Mouse (Mus musculus) kidney, adult 2 months (tissue): Measurements from ENCODE around the gene Prkcsh. TPM values are rescaled to one million over a fixed set of nuclear protein-coding genes. Genes with fewer than 3 reads are reported as not detected.

Experiments used
- DNase-seq: peaks from one replicate; pipeline ENCODE4 v3.0.0; 2021
- H3K27ac ChIP-seq: fragments of 200-500 bp; 2 replicates; pipeline ENCODE4 v1.5.1; 2012; ENCODE audit warnings: low read depth, low read length, control low read depth, inconsistent platforms; ENCODE audit not compliant: insufficient read depth
- H3K27me3 ChIP-seq: fragments of 200-500 bp; replicated peaks from 2 replicates; pipeline ENCODE4 v1.6.1; 2012; ENCODE audit warnings: mild to moderate bottlenecking, moderate library complexity, low read length, inconsistent platforms; ENCODE audit not compliant: control insufficient read depth, insufficient read depth
- H3K36me3 ChIP-seq: fragments of 200-500 bp; 2 replicates; pipeline ENCODE4 v1.6.1; 2012; ENCODE audit warnings: mild to moderate bottlenecking, moderate library complexity, low read length, inconsistent platforms; ENCODE audit not compliant: control insufficient read depth, insufficient read depth
- H3K4me1 ChIP-seq: fragments of 200-500 bp; 2 replicates; pipeline ENCODE4 v1.6.1; 2011; ENCODE audit warnings: low read length; ENCODE audit not compliant: control insufficient read depth, insufficient read depth
- H3K4me3 ChIP-seq: fragments of 200-500 bp; 2 replicates; pipeline ENCODE4 v1.5.1; 2011; ENCODE audit warnings: mild to moderate bottlenecking, low read depth, low read length, control low read depth; ENCODE audit not compliant: insufficient read depth
- CTCF ChIP-seq: fragments of 200-500 bp; conservative IDR thresholded peaks from 2 replicates; pipeline ENCODE4 v1.5.1; 2011; ENCODE audit warnings: low read depth, mild to moderate bottlenecking, control low read depth, low read length, moderate library complexity, mixed read lengths; ENCODE audit not compliant: insufficient read depth, insufficient read length
- POLR2A ChIP-seq: fragments of 200-500 bp; IDR thresholded peaks from one replicate; pipeline ENCODE4 v1.6.1; 2011; ENCODE audit warnings: low read depth, low read length, control low read depth
- WGBS: fragments of 180-500 bp; shearing (Covaris S2); methylation state at CpG from one replicate; pipeline ENCODE4 v1.1.7; 2018; 5-methylcytosine and 5-hydroxymethylcytosine counted together
- polyA plus RNA-seq: library from polyadenylated mRNA; depleted of rRNA; stranded (reverse); fragments of >200 nt; gene quantifications from 2 replicates; pipeline ENCODE4 v1.2.3, GENCODE M21; 2012

Gene Prkcsh
- polyA plus RNA-seq, 1 experiment = 103 TPM

GRCm38 (mm10) chr9:21987592-21988342 is 14.8 kb upstream of the Prkcsh start:
- Histone ChIP-seq H3K27ac (peak overlapping the region; percentile 41), H3K27me3 (no peaks in the 10 kb centered on the region), H3K4me1 (peaks cover 7% of the 10 kb centered on the region), H3K4me3 (peak overlapping the region; percentile 92), H3K36me3 (no peaks in the 10 kb centered on the region)
- peak; percentile 19 for DNase-seq
- 36% methylated on average over 36 of the region's 36 CpGs for WGBS
- TF ChIP-seq POLR2A = no peak
- TF ChIP-seq CTCF = no peak

- no peaks in the 10 kb centered on the region for H3K36me3 ChIP-seq
- H3K27ac ChIP-seq = peak overlapping the region; percentile 57
- H3K4me1 ChIP-seq = peaks cover 7% of the 10 kb centered on the region
- 3% methylated on average over 32 of the region's 32 CpGs for WGBS
- no peak for TF ChIP-seq CTCF
- TF ChIP-seq POLR2A = no peak
- H3K27me3 ChIP-seq = no peaks in the 10 kb centered on the region
- peak overlapping the region; percentile 92 for H3K4me3 ChIP-seq
- DNase-seq = peak; percentile 85
Measured at GRCm38 (mm10) chr9:21988421-21989101, 14.0 kb upstream of the Prkcsh start.

GRCm38 (mm10) chr9:21989230-21990110 is 13.1 kb upstream of the Prkcsh start, which contains the start of gene Rgl3:
TSS of gene Rgl3 (minus strand) at chr9:21989446.
- 1% methylated on average over 42 of the region's 42 CpGs for WGBS
- Histone ChIP-seq H3K27ac (peak within 1 kb of the TSS; percentile 96), H3K4me3 (peak within 1 kb of the TSS; percentile 92), H3K4me1 (peaks cover 7% of the 10 kb centered on the region), H3K27me3 (no peaks in the 10 kb centered on the region), H3K36me3 (no peaks in the 10 kb centered on the region)
- peak; percentile 88 for DNase-seq
- no peak for TF ChIP-seq CTCF
- TF ChIP-seq POLR2A = peak; percentile 39

DNA sequence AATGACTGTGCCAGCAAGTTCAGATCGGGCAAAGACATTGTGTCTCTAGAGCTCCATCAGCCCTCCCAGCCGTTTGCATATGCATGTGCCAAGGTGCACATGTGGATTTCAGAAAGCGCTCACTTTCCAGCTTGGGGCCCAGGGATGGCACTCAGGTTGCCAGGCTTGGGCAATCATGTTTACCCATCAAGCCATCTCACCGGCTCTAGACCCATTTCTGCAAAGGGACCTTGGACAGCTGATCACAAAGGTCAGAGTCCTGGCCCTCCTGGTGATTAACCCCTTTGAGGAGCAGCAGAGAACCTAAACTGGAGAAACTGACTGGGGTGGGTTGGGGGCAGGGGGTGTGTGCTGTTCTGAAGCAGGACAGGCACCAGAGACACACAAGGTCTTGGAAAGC is 10.4 kb upstream of the Prkcsh start:
- Histone ChIP-seq H3K4me1 (peaks cover 7% of the 10 kb centered on the region), H3K27me3 (no peaks in the 10 kb centered on the region), H3K27ac (no peak overlapping the region), H3K4me3 (no peak overlapping the region), H3K36me3 (no peaks in the 10 kb centered on the region)
- peak; percentile 63 for DNase-seq
- no peak for TF ChIP-seq CTCF
- TF ChIP-seq POLR2A = no peak
- 59% methylated on average over 4 of the region's 4 CpGs for WGBS

DNA sequence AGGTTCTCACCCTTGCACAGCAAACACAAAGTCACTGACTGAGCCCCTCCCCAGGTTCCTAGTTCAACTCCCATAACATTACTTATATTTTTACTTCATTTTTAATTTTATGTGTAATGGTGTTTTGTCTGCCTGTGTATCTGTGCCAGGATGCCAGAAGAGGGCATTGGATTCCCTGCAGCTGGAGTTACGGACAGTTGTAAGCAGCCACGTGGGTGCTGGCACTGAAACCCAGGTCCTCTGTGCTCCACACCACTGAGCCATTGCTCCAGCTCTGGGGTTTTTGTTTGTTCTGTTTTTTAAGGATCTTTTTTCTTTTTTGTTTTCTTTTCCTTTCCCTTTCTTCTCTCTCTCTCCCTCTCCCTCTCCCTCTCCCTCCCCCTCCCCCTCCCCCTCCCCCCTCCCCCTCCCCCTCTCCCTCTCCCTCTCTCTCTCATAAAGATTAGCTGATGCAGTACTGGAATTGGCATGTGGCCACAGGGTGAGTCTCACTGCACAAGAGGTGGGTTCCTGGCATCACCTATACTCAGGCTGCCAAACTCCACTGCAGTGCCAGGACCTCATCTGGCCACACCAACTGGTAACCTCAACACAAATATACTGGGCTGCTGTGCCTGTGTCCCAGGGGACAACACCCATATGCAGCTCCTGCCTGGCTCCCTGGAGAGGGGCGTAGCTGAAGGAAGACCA is 6.3 kb upstream of the Prkcsh start:
- DNase-seq = no peak
- TF ChIP-seq CTCF (no peak), POLR2A (no peak)

GRCm38 (mm10) chr9:22000296-22000695 is 2.3 kb upstream of the Prkcsh start:
- Histone ChIP-seq H3K4me1 (peaks cover 5% of the 10 kb centered on the region), H3K27me3 (no peaks in the 10 kb centered on the region), H3K36me3 (no peaks in the 10 kb centered on the region), H3K4me3 (no peak overlapping the region), H3K27ac (no peak overlapping the region)
- 93% methylated on average over 6 of the region's 6 CpGs for WGBS
- no peak for DNase-seq
- TF ChIP-seq POLR2A (no peak), CTCF (no peak)

More for the DNA sequence above, 6.3 kb upstream of the Prkcsh start:
- Histone ChIP-seq H3K4me3 (no peak overlapping the region), H3K4me1 (no peaks in the 10 kb centered on the region; the same call in 1 of the 2 replicates), H3K27me3 (no peaks in the 10 kb centered on the region), H3K27ac (no peak overlapping the region), H3K36me3 (no peaks in the 10 kb centered on the region)
- WGBS = 81% methylated on average over 3 of the region's 3 CpGs
